Mouse (Mus musculus) embryo, embryonic 10.5 days (tissue): Measurements from ENCODE around the gene Mfsd6.
A peak's percentile ranks its signal among the peaks of the same experiment; 100 is the strongest.

Experiments
- DNase-seq: peaks from one replicate; pipeline ENCODE4 v3.0.0-alpha.2; 2015; ENCODE audit warnings: low spot score

The Mfsd6 gene

DNA sequence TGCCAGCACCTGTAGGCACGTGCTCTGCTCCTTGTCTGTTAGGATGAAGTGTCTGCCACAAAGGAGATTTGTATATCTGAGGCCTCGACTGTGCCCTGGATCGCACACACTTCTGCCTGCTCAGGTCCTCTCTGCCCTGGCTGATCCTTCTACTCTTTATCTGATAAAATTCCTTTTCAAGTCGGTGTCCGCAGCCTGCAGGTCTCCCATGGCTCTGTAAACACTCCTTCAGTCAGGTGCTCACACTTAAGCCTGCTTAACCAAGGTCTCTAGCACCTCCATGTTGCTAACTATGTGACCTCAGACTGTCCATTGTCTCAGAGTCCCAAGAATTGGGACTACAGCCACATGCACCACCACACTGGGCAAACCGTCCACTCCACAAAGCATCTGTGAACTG lies 87.0 kb downstream of the Mfsd6 start:
- no peak for DNase-seq

DNA sequence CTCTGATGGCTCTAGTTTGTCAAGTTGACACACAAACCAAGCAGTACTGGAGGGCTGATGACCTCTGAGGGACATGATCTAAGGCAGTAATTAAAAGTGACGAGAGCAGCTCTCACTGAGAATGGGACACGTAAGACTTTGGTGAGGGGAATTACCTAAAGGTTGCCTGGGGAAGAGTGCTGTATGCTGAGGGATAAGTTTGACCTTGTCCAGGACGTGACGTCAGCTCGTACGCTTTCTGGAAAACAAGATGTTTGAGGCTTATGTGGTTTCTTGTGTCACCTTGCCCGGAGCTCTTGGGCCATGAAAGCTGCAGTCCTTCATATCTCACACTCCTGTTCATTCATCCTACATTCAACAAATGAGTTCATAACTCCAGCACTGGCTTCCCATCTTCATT lies 88.2 kb downstream of the Mfsd6 start:
- DNase-seq, result no peak

- DNase-seq, result no peak
These were observed 89.2 kb downstream of the Mfsd6 start for GRCm38 (mm10) chr1:52638101-52638500.

DNA sequence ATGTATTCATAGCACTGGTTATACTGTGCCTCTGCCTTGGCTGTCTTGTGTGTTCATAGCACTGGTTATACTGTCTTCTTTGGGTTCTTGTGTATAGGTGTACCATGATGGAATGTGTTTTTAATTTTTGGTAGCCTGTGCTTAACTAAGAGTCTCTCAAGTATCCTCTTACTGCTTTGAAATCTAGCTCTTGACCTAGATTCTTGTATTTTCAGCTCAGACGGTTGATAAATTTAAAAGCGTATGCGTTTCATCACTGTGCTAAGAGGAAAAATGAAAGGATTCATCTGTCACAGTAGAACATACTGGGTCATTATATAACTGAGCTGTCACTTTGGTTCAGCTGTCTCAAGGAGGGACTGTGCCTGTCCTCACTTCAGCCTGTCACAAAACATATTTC lies 91.3 kb downstream of the Mfsd6 start:
- DNase-seq, result no peak

- no peak for DNase-seq
These were observed 93.0 kb downstream of the Mfsd6 start for GRCm38 (mm10) chr1:52634251-52634650.

DNA sequence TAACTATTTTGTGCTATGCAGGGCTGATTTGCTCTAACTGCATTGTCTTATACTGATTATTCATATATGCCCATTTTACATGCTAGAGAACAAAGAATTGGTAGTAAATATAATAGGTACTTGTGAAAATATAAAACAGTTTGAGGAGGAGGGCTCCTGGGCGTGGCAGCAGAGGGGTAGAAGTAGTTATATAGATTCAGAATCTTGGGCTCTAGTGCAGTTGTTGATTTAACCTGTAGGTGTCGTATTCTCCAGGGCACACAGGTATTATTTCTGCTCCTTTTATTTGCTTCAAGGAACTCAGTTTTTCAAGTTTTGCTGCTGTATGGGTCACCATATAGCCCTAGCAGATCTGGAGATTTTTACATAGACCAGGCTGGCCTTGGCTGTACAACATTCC lies 95.7 kb downstream of the Mfsd6 start:
- no peak for DNase-seq

DNA sequence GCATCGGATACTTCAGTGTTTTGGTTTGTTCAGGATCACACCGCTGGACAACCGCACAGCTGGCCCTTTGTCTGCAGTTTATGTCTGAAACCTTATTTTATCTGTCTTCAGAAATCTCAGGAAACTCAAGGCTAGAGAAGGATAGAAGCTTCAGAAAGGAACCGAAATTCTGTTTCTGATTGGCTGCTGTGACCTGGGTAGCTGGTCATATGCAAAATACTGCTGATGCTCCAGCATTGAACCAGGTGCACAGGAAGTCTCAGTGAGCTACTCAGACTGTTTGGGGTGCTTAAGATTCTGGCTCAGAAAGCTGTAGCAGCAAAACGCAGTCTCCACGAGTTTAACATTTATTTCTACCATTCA lies 96.3 kb downstream of the Mfsd6 start:
- DNase-seq, result peak; percentile 73

DNA sequence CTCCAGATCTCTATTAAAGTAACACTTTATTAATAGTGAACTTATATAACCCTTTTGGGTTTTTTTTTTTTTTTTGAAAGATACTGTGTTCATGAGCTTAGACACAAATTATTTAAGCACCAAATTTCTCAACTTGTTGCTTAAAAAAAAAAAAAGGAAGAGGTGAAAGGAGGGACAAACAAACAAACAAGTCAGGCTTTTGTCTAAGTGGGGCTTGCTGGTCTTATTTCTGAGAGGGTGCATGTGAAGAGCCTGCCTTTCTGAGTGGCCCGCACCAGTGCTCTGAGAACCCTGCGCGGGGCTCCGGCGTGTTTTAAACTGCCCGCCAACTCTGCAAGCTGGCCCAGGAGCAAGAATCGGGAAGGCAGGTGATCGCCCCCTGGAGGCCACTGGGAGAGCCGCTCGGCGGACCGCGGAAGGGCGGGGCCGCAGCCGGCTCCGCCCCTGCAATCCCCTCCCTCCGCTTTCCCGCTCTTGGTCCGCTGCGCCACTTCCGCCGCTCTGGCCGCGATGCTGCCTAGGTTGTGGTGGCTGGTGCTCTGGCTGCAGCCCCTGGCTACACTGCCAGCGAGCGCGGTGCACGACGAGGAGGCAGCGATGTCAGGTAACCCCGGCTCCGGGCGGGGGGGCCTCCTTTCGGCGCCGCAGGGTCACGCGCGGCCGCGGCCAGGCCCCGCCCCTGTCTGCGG lies 96.9 kb downstream of the Mfsd6 start, which contains the start of gene Nemp2:
Nemp2 (plus strand) TSS at position 456 of the 689 bp plus-strand sequence.
- peak; percentile 94 for DNase-seq

DNA sequence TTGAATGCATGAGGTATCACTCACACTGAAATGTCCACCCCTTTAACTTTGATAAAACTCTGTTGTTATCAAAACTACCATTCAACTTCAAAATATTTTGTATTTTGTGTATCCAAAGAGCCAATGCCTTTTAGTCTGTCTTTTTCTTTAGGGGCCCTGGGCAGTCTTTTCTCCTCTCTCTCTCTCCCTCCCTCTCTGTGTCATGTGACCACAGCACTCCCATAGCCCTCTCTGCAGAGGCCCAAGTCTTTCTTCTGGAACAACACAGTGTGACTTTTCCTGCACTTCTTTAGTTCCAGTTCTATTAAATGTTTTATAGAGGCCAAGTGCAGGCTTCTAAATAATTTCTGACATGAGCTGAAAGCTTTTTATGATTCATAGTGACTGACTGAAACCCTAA lies 106.8 kb downstream of the Mfsd6 start:
- DNase-seq, result no peak

DNA sequence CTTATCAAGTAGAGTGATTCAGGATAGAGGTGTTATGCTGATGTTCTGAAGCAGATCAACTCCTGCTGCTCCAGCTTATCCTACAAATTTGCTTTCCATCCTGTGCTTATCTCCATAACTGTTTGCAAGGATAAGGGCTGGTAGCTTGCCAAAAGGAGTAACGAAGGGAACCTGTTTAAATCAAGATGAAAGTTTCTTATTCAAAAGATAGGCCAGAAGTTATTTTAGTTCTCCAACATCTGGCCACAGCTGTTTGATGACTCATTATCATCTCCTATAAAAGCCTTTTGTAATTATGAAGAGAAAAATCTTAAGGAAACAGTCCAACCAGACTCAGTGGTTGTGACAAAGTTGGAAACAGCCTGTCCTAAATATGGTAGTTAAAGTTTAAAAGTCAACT lies 109.0 kb downstream of the Mfsd6 start:
- DNase-seq, result no peak

DNA sequence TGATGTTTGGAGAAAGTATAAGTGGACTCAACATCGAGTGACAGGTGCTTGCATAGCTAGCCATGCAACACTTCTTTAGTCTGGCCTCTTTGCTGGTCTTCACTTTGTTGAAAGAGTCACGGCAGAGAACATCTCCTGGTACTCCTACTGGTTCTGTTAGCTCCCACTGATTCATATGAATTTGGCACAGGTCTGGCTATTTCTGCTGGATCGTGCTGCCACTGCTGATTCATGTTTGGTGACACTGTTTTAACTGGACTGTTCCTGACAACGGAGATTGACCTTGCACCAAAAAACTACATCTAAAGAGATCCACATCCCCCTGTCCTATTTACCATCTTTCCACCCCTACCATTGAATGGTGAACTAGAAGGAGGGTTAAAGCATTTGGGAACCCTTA lies 118.8 kb downstream of the Mfsd6 start:
- no peak for DNase-seq

DNA sequence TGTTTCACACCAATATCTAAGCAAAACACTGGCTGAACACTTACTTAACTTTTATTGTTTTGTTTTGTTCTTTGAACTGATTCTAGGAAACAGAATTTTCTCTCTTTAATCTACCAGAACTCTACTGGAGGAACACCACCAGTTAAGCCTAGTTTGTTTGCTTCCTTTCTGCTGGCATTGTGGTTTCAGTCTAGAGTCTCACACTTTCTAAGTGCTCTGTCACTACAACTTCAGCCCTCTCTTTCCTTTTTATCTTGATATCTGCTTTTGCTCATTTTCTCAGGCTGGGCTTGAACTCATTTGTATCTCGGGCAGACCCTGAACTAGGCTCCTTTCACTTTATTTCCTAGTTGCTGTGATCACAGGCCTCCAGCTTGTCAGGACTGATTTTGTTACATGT lies 119.6 kb downstream of the Mfsd6 start:
- DNase-seq, result no peak
